ENCODE assay signal across 10 mouse cellular contexts in the genomic region with DNA sequence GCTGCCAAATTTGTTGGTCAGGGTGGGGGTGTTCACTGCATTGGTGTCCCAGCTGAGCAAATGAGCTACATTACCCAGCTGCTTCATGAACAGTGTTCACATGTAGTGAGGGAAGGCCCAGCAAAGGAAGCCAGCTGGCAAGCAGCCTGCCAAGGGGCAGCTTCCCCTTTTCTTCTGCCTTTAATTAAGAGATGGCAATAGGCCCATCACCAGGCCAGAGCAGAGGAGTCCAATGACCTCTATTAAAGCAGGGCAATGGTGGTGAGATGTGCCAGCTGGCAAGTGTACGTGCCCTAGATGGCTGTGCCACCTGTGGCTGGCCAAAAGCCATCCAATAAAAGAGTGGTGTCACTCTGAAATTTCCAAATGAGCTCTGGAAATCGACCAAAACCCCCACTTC.
DNase-seq lines count a peak whose midpoint lies in the region; ATAC-seq lines count a peak whose summit lies in the region.
"Had no signal": no experiment of that assay in that cellular context is flagged by ENCODE, and none has a peak within 500 bp of the region (broad histone marks: within the 10 kb centered on the region; RNA-seq: fewer than 3 reads in every experiment).

No protein-coding gene starts in this region.

- H3K9ac ChIP-seq in hindbrain, embryonic 16.5 days (ENCODE audit: low read depth, low read length) = no peak overlapping the region
- no peak overlapping the region for H3K9ac ChIP-seq in midbrain, embryonic 15.5 days

- no peak overlapping the region for H3K4me2 ChIP-seq in hindbrain, embryonic 16.5 days (ENCODE audit: low read length)
- H3K4me2 ChIP-seq in midbrain, embryonic 15.5 days = no peak overlapping the region

- peak; percentile 14 for DNase-seq in adrenal gland, postnatal 10 days
- no peak for DNase-seq in adrenal gland, adult 18-20 months (ENCODE audit: low spot score in 2 of 2)
- DNase-seq in brain, adult 2 months (ENCODE audit: low read depth, low spot score) = peak; percentile 23
- DNase-seq in urinary bladder, adult 18-20 months (ENCODE audit: low spot score in 2 of 2) = no peak
- no peak for DNase-seq in urinary bladder, postnatal 4 days (ENCODE audit: low spot score in 2 of 2)
- DNase-seq in gastrocnemius, postnatal 10 days = no peak
- DNase-seq: lung, postnatal 10 days had no signal

- H3K27ac ChIP-seq in hindbrain, embryonic 16.5 days (ENCODE audit: low read depth, low read length) = no peak overlapping the region
- H3K27ac ChIP-seq in midbrain, embryonic 15.5 days = no peak overlapping the region

- WGBS in hindbrain, embryonic 16.5 days = 49% methylated on average over 2 of the region's 2 CpGs
- 55% methylated on average over 2 of the region's 2 CpGs for WGBS in midbrain, embryonic 15.5 days

- H3K27me3 ChIP-seq in hindbrain, embryonic 16.5 days (replicated peaks; ENCODE audit: control insufficient read depth, insufficient read depth, low read length) = no peaks in the 10 kb centered on the region
- no peaks in the 10 kb centered on the region for H3K27me3 ChIP-seq in midbrain, embryonic 15.5 days (replicated peaks)
- H3K27me3 ChIP-seq: Patski had no signal

- H3K4me3 ChIP-seq in hindbrain, embryonic 16.5 days (ENCODE audit: low read length) = no peak overlapping the region
- H3K4me3 ChIP-seq in midbrain, embryonic 15.5 days = no peak overlapping the region

- no peaks in the 10 kb centered on the region for H3K4me1 ChIP-seq in hindbrain, embryonic 16.5 days (ENCODE audit: control insufficient read depth, insufficient read depth, low read depth, low read length)
- no peaks in the 10 kb centered on the region for H3K4me1 ChIP-seq in midbrain, embryonic 15.5 days

- no peaks in the 10 kb centered on the region for H3K36me3 ChIP-seq in hindbrain, embryonic 16.5 days (ENCODE audit: control insufficient read depth, insufficient read depth, low read length)
- H3K36me3 ChIP-seq in midbrain, embryonic 15.5 days (replicated peaks) = no peaks in the 10 kb centered on the region

- ATAC-seq in hindbrain, embryonic 16.5 days = peak; percentile 98
- peak; percentile 84 for ATAC-seq in midbrain, embryonic 15.5 days (replicated peaks)
- ATAC-seq: Patski had no signal

- no peaks in the 10 kb centered on the region for H3K9me3 ChIP-seq in hindbrain, embryonic 16.5 days (ENCODE audit: control insufficient read depth, low read length)
- no peaks in the 10 kb centered on the region for H3K9me3 ChIP-seq in midbrain, embryonic 15.5 days

Comparison
In these comparisons a context has a peak if more than half of its experiments do, and no peak if none do; other contexts are left out.
1. DNase-seq: peak in adrenal gland, postnatal 10 days (single experiment) and brain, adult 2 months (single experiment); none in adrenal gland, adult 18-20 months (0 of 2), urinary bladder, adult 18-20 months (0 of 2), urinary bladder, postnatal 4 days (0 of 2) and gastrocnemius, postnatal 10 days (single experiment).